Mouse (Mus musculus) layer of hippocampus, postnatal 36 days (tissue): Measurements from ENCODE around the gene Pex19. TPM values are rescaled to one million over a fixed set of nuclear protein-coding genes. Genes with fewer than 3 reads are reported as not detected.

Experiments
- total RNA-seq, 2 experiments: library from RNA; stranded (reverse); gene quantifications; 2 replicates each; pipeline ENCODE4 v1.2.3; 2021

Gene Pex19
- total RNA-seq, 2 experiments from 2014 or later, result 89.2 to 95.3 TPM

Other genes with a start within 250 kb of the Pex19 start
- not detected for gene Gm10521, start 231.1 kb upstream of the Pex19 start, total RNA-seq
- gene Slamf6, start 209.2 kb upstream of the Pex19 start, total RNA-seq, result not detected
- 10 to 100 TPM; 14.8 to 16.0 TPM for gene Vangl2, start 98.3 kb upstream of the Pex19 start, total RNA-seq
- gene Nhlh1, start 69.2 kb upstream of the Pex19 start, total RNA-seq, result 1 to 10 TPM; 1.3 to 1.5 TPM
- 100 to 1,000 TPM; 144 TPM for gene Copa, start 44.2 kb upstream of the Pex19 start, total RNA-seq
- 10 to 100 TPM; 57.1 to 60.1 TPM for gene Ncstn, start 44.0 kb upstream of the Pex19 start, total RNA-seq
- 100 to 1,000 TPM; 103 to 105 TPM for gene Dcaf8, start 21.3 kb downstream of the Pex19 start, total RNA-seq
- gene Pea15a, start 80.0 kb downstream of the Pex19 start, total RNA-seq, result 100 to 1,000 TPM; 418 to 426 TPM
- gene Casq1, start 93.1 kb downstream of the Pex19 start, total RNA-seq, result under 1 TPM in 1 of 2 experiments, not detected in 1; 0.87 TPM
- gene Atp1a4, start 131.7 kb downstream of the Pex19 start, total RNA-seq, result not detected
- gene Igsf8, start 134.9 kb downstream of the Pex19 start, total RNA-seq, result 100 to 1,000 TPM; 256 to 272 TPM
- 100 to 1,000 TPM; 577 to 614 TPM for gene Atp1a2, start 171.3 kb downstream of the Pex19 start, total RNA-seq
- 10 to 100 TPM; 63.6 to 66.8 TPM for gene Kcnj9, start 202.6 kb downstream of the Pex19 start, total RNA-seq
- gene Kcnj10, start 214.5 kb downstream of the Pex19 start, total RNA-seq, result 10 to 100 TPM; 89.3 to 94.4 TPM
- gene Pigm, start 249.8 kb downstream of the Pex19 start, total RNA-seq, result 1 to 10 TPM; 9.1 TPM